Mouse (Mus musculus) MN1 (cell line): ENCODE data around the gene Pef1.

ENCODE experiments used
- DNase-seq: peaks from one replicate; pipeline ENCODE4 v3.0.0-alpha.2; 2016; ENCODE audit warnings: low spot score

Pef1 gene

GRCm38 (mm10) chr4:130174335-130175031 is 72.1 kb downstream of the Pef1 start:
- DNase-seq, result peak; percentile 57

- DNase-seq, result peak; percentile 43
These were observed 72.8 kb downstream of the Pef1 start, which contains the start of gene Tinagl1 for GRCm38 (mm10) chr4:130175072-130175711. Tinagl1 (minus strand) TSS chr4:130175122.

GRCm38 (mm10) chr4:130176156-130176720 is 73.9 kb downstream of the Pef1 start:
- DNase-seq, result peak; percentile 29

- DNase-seq, result no peak
These were observed 74.7 kb downstream of the Pef1 start for GRCm38 (mm10) chr4:130177087-130177486.

GRCm38 (mm10) chr4:130177536-130177935 is 75.2 kb downstream of the Pef1 start:
- no peak for DNase-seq
